Mouse (Mus musculus): ENCODE measurements around the gene Mcpt2. TPM values are rescaled to one million over a fixed set of nuclear protein-coding genes. Genes with fewer than 3 reads are reported as not detected.
"Not testable (repeated sequence)": the region's sequence is repeated elsewhere in the genome, so short reads cannot be mapped to it uniquely, and the experiment has no call there.

Mcpt2 gene
- polyA plus RNA-seq (2012; rRNA removed), result 0.24 and 0.43 TPM in 2 replicates

DNA sequence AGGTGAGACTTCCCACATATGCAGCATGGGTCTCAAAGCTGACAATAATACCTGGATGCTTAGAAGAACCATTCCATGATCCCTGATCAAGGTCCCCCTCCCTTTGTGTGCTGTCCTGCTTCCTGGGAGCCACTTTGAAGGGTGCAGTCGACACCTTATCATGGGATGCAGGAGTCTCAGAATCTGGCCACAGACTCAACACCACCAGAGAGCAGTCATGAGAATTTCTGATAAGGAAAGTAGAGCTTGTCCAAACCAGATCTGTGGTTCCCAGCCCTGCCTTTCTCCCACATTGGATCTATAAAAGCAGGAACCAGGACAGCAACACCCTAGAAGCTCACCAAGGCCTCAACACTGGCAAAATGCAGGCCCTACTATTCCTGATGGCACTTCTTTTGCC is at the start of gene Mcpt2:
Gene Mcpt2 (plus strand): TSS at position 250 of the 400 bp plus-strand sequence.
- H3K4me1 ChIP-seq (replicated peaks; ENCODE audit: control insufficient read depth, insufficient read depth, low read length); H3K27ac ChIP-seq (ENCODE audit: control insufficient read depth, insufficient read depth, low read length); H3K27me3 ChIP-seq (ENCODE audit: control insufficient read depth, insufficient read depth, low read length); DNase-seq; H3K4me3 ChIP-seq (ENCODE audit: control insufficient read depth, insufficient read depth, low read length); H3K36me3 ChIP-seq (ENCODE audit: control insufficient read depth, insufficient read depth, low read length): not testable (repeated sequence)
- 88% methylated on average over 1 of the region's 1 CpGs for WGBS

DNA sequence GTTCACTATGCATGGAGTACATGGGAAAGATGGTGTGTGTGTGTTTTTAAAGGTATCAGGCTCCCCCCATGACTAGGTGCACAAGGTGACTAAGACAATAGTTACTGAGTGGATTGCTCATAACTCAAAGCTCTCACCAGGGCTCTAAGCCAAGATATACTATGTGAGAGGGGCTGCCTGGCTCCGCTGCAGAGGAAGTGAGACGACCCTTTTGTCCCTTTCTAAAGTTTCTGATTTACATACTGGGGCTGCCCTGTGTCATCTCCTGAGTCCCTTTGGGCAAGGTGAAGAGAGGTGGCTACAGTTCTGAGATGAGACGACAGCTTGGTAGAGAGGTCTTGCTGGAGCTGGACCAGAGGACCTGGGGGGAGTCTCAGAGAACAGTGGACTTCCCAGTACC is 28.7 kb upstream of the Mcpt2 start:
- TF ChIP-seq CTCF (IDR thresholded peaks at IDR 0.05; ENCODE audit: borderline replicate concordance, control insufficient read depth, extremely low read depth, insufficient read depth, low read length, poor library complexity) (no peak), POLR2A (IDR thresholded peaks at IDR 0.05; ENCODE audit: control insufficient read depth, extremely low read depth, insufficient read depth, low read length, poor library complexity) (no peak)
- H3K4me1 ChIP-seq (replicated peaks; ENCODE audit: control insufficient read depth, insufficient read depth, low read length), result no peaks in the 10 kb centered on the region
- H3K27ac ChIP-seq (ENCODE audit: control insufficient read depth, insufficient read depth, low read length), result no peak overlapping the region
- H3K4me3 ChIP-seq (ENCODE audit: control insufficient read depth, insufficient read depth, low read length), result no peak overlapping the region
- no peaks in the 10 kb centered on the region for H3K36me3 ChIP-seq (ENCODE audit: control insufficient read depth, insufficient read depth, low read length)
- WGBS, result 86% methylated on average over 3 of the region's 3 CpGs
- DNase-seq, result no peak
- H3K27me3 ChIP-seq (ENCODE audit: control insufficient read depth, insufficient read depth, low read length), result no peaks in the 10 kb centered on the region

DNA sequence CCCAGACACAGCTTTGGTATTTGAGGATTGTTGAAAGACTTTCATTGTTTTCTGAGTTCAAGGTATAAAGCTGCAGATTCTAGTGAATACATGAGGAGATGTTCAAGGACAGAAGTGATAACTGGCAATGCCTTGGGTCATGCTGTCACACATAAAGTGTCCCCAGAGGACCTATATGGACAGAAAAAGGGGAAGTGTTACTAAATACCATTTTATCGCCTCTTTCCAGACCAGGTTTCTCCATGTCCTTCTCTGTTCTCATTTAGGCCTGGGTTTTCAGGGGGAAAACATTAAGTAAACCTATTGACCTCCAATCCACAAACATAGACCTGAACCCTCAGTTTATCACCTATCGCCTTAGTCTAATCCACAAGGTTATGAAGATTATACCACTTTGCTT is 27.9 kb upstream of the Mcpt2 start:
- WGBS, result 84% methylated on average over 2 of the region's 2 CpGs
- Histone ChIP-seq H3K4me1 (replicated peaks; ENCODE audit: control insufficient read depth, insufficient read depth, low read length) (no peaks in the 10 kb centered on the region), H3K27me3 (ENCODE audit: control insufficient read depth, insufficient read depth, low read length) (no peaks in the 10 kb centered on the region), H3K4me3 (ENCODE audit: control insufficient read depth, insufficient read depth, low read length) (no peak overlapping the region), H3K36me3 (ENCODE audit: control insufficient read depth, insufficient read depth, low read length) (no peaks in the 10 kb centered on the region), H3K27ac (ENCODE audit: control insufficient read depth, insufficient read depth, low read length) (no peak overlapping the region)
- no peak for DNase-seq
- TF ChIP-seq CTCF (IDR thresholded peaks at IDR 0.05; ENCODE audit: borderline replicate concordance, control insufficient read depth, extremely low read depth, insufficient read depth, low read length, poor library complexity) (no peak), POLR2A (IDR thresholded peaks at IDR 0.05; ENCODE audit: control insufficient read depth, extremely low read depth, insufficient read depth, low read length, poor library complexity) (no peak)

DNA sequence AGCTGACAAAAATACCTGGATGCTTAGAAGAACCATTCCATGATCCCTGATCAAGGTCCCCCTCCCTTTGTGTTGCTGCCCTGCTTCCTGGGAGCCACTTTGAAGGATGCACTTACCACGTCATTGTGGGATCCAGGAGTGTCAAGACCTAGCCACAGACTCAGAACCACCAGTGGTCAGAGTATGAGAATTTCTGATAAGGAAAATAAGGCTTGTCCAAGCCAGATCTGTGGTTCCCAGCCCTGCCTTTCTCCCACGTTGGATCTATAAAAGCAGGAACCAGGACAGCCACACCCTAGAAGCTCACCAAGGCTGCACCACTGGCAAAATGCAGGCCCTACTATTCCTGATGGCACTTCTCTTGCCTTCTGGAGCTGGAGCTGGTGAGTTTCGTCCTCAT is 24.2 kb upstream of the Mcpt2 start, which contains the start of gene Mcpt1:
Gene Mcpt1 (plus strand): TSS at position 301 of the 400 bp plus-strand sequence.
- H3K27me3 ChIP-seq (ENCODE audit: control insufficient read depth, insufficient read depth, low read length); H3K4me1 ChIP-seq (replicated peaks; ENCODE audit: control insufficient read depth, insufficient read depth, low read length); DNase-seq; H3K27ac ChIP-seq (ENCODE audit: control insufficient read depth, insufficient read depth, low read length); H3K4me3 ChIP-seq (ENCODE audit: control insufficient read depth, insufficient read depth, low read length); H3K36me3 ChIP-seq (ENCODE audit: control insufficient read depth, insufficient read depth, low read length): not testable (repeated sequence)
- WGBS, result 77% methylated on average over 3 of the region's 3 CpGs

DNA sequence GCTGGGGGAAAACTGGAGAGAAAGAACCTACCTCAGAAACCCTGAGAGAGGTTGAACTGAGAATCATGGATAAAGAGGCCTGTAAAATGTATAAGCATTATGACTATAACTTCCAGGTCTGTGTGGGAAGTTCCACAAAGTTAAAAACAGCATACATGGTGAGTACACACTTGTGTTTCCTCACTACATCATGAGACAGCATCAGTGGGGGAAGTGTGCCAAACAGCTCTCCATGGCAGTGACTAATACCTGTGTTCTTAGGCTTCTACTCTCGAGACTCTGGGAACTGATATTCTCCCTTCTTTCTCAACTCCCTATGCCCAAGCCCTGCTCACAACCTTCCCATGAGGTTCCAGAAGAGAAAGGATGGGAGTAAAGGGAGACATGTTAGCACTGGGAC is 22.4 kb upstream of the Mcpt2 start:
- no peak for DNase-seq
- no peaks in the 10 kb centered on the region for H3K36me3 ChIP-seq (ENCODE audit: control insufficient read depth, insufficient read depth, low read length)
- TF ChIP-seq CTCF (IDR thresholded peaks at IDR 0.05; ENCODE audit: borderline replicate concordance, control insufficient read depth, extremely low read depth, insufficient read depth, low read length, poor library complexity) (no peak), POLR2A (IDR thresholded peaks at IDR 0.05; ENCODE audit: control insufficient read depth, extremely low read depth, insufficient read depth, low read length, poor library complexity) (no peak)
- H3K27me3 ChIP-seq (ENCODE audit: control insufficient read depth, insufficient read depth, low read length), result no peaks in the 10 kb centered on the region
- 27% methylated on average over 1 of the region's 1 CpGs for WGBS
- H3K27ac ChIP-seq (ENCODE audit: control insufficient read depth, insufficient read depth, low read length), result no peak overlapping the region
- H3K4me1 ChIP-seq (replicated peaks; ENCODE audit: control insufficient read depth, insufficient read depth, low read length), result no peaks in the 10 kb centered on the region
- H3K4me3 ChIP-seq (ENCODE audit: control insufficient read depth, insufficient read depth, low read length), result no peak overlapping the region

DNA sequence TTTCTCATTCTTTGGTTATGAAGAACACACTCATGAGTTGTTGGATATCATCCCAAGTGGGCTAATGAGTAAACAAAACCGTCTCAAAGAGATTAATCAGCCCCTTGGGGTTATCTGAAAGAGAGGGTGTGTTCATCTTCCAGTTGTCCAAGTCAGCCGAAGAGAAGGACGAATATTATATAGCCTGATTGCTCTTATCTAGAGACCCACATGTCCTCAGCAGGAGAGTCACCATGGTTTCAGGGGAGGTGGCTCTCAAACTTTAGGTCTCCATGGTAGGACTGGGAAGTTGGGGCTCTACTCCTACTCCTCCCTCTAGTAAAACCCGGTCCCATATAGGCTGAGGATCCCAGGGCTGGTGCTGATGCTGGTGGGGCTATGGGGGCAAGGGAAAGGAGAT is 20.5 kb upstream of the Mcpt2 start:
- not testable (repeated sequence) for H3K4me1 ChIP-seq (replicated peaks; ENCODE audit: control insufficient read depth, insufficient read depth, low read length); H3K36me3 ChIP-seq (ENCODE audit: control insufficient read depth, insufficient read depth, low read length); H3K4me3 ChIP-seq (ENCODE audit: control insufficient read depth, insufficient read depth, low read length); DNase-seq; H3K27me3 ChIP-seq (ENCODE audit: control insufficient read depth, insufficient read depth, low read length); H3K27ac ChIP-seq (ENCODE audit: control insufficient read depth, insufficient read depth, low read length)
- WGBS, result 89% methylated on average over 4 of the region's 4 CpGs

DNA sequence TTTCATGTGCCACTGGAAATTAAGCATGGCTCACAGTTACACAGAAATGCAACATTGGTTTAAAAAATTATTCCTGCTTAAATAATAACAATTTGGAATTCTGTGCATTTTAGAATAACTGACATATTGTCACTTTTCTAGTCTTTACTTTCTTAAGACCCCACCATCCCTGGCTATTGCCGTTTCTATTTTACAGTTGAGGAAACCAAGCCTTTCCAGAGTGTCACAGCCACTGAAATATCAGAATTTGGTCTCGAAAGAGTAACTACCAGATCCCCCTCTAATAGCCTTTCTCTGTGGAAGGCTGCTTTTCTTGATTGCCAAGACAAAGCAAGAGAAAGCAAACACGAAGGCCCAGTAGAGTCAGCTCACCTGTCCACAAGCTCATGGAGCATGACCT is 11.4 kb upstream of the Mcpt2 start, which contains the start of gene Mcpt9:
Gene Mcpt9 (minus strand): TSS at position 101 of the 400 bp plus-strand sequence.
- H3K4me3 ChIP-seq (ENCODE audit: control insufficient read depth, insufficient read depth, low read length); H3K27me3 ChIP-seq (ENCODE audit: control insufficient read depth, insufficient read depth, low read length); H3K36me3 ChIP-seq (ENCODE audit: control insufficient read depth, insufficient read depth, low read length); DNase-seq; H3K4me1 ChIP-seq (replicated peaks; ENCODE audit: control insufficient read depth, insufficient read depth, low read length); H3K27ac ChIP-seq (ENCODE audit: control insufficient read depth, insufficient read depth, low read length): not testable (repeated sequence)
- 77% methylated on average over 3 of the region's 3 CpGs for WGBS

DNA sequence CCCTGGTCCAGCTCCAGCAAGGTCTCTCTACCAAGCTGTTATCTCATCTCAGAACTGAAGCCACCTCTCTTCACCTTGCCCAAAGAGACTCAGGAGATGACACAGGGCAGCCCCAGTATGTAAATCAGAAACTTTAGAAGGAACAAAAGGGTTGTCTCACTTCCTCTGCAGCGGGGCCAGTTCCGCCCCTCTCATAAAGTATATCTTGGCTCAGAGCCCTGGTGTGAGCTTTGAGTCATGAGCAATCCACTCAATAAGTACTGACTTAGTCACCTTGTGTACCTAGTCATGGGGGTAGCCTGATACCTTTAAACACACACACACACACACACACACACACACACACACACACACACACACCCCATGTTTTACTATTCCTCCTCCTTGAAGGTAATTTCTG is 7.4 kb upstream of the Mcpt2 start:
- no peak for TF ChIP-seq CTCF (IDR thresholded peaks at IDR 0.05; ENCODE audit: borderline replicate concordance, control insufficient read depth, extremely low read depth, insufficient read depth, low read length, poor library complexity)
- no peak for TF ChIP-seq POLR2A (IDR thresholded peaks at IDR 0.05; ENCODE audit: control insufficient read depth, extremely low read depth, insufficient read depth, low read length, poor library complexity)
- Histone ChIP-seq H3K27me3 (ENCODE audit: control insufficient read depth, insufficient read depth, low read length) (no peaks in the 10 kb centered on the region), H3K4me3 (ENCODE audit: control insufficient read depth, insufficient read depth, low read length) (no peak overlapping the region), H3K27ac (ENCODE audit: control insufficient read depth, insufficient read depth, low read length) (no peak overlapping the region), H3K4me1 (replicated peaks; ENCODE audit: control insufficient read depth, insufficient read depth, low read length) (no peaks in the 10 kb centered on the region), H3K36me3 (ENCODE audit: control insufficient read depth, insufficient read depth, low read length) (no peaks in the 10 kb centered on the region)
- DNase-seq, result no peak
- WGBS, result 39% methylated on average over 2 of the region's 2 CpGs
